Mouse (Mus musculus) testis, postnatal 14 days (tissue): ENCODE results near the gene Trim67.

ENCODE experiments used
- DNase-seq: peaks from one replicate; pipeline ENCODE4 v3.0.0; 2021; ENCODE audit warnings: low spot score

The Trim67 gene

GRCm38 (mm10) chr8:124792708-124793107 is at the start of gene Trim67:
Trim67 (plus strand) TSS chr8:124793092.
- peak; percentile 53 for DNase-seq

DNA sequence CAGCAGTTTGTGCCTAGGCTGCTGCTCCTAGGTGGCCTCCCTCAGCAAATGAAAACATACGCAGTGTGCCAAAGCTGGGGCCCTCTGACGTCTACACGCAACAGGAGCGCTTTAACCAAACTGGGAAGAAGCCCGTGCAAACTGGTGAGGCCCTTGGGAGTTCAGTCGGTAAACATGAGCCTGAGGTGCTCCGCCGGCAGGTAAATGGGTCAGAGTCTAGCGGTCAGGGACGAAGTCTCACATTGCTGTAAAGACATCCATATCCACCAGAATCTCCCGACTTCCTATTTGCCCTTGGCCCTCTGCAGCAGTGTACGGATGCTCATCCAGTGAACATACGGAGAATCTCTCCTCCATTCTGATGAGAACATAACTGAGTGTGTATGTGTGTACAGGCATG is 46.2 kb upstream of the Trim67 start:
- no peak for DNase-seq

DNA sequence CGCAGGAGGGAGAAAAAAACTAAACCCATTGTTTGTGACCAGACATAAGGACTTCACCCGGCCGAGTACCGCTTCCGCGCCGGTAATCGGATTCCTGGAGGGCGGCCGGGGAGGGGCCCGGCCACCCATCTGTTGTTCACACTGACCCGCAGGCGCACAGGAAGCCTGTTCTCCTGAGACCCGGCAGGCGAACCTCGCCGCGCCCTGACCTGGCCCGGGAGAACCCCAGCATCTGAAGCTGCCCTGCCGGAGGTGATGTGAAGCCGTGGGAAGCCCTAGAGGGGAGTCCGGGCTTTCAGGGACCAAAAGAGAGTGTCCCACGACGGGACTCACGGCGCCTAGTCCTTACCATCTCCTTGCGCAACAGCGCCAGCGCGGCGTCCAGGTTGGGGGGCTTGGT is 41.7 kb upstream of the Trim67 start:
- no peak for DNase-seq

DNA sequence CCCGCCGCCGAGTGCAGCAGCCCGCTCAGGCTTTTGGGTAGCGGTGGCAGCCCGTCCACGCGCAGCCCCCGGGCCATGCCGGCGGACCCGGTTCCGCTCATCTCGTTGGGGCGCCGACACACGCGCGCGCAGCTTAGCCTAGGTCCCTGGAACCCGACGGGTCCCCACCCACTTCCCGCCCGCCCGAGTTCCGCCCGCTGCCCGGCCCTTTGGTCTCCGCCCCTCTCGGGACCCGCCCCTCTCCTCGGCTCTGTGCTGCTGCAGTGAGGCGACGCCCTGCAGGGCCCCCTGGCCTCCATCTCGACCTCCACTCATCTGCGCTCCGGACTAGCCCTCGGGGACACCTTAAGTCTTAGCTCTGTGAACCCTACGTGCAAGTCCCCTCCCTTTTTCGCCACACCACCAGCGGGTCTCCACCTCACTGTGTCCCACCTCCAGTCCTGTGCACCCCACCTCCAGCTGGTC is 41.2 kb upstream of the Trim67 start, which contains the start of gene Fam89a:
Gene Fam89a (minus strand): TSS at position 124 of the 465 bp plus-strand sequence.
- peak; percentile 24 for DNase-seq

DNA sequence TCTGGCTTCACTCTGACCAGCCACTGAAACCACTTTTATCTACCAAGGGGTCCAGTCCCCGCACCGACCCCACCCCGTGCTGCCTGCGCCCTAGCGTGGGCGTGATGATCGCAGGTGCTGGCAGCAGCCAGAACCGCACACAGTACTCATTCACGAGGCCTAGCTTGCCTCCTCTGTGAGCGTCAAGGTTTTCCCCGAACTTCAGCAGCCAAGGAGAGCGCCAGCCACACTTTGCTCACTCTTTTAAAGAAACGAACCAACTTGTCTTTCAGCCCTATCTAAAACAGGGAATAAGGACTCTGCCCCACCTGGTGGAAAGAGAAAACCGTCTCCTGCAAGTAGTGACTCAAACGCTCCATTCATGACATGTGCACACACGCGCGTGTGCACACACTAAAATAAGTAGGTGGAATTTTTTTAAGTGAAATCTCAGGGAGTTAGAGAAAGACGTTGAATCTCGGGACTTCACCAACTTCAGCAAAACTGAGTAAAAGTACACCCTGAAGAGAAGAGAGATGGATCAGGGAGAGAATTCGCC is 40.5 kb upstream of the Trim67 start:
- DNase-seq, result no peak

DNA sequence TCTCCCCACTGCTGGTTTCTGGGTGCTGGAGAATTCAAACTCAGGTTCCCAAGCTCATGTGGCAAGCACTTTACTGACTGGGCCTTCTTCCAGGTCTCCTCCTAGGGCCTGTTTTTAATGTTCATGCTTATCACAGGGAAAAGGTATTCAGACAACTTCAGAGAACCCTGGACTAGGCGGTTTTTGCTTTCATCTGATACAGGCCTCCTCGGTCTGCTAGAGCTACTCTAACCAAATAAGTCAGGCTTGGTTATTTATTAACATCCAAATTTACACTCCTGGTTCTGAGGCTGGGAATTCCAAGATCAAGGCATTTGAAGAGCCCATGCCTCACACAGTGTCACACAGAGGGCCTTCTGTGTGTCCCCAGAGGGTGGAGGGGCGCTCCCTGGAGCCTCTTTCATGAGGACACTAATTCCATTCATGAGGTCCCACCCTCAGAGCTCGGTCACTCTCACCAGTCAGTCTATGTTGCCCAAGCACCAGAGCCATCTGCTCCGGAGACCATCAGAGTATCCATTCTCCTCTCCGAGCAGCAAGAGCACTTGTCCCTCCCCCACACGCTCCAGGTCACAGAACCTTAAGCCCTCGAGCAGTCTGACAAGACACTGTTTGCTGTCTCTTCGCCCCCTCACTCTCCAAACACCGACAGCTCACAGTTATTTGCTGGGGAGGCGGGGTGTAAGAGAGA is 38.6 kb upstream of the Trim67 start:
- DNase-seq, result no peak

DNA sequence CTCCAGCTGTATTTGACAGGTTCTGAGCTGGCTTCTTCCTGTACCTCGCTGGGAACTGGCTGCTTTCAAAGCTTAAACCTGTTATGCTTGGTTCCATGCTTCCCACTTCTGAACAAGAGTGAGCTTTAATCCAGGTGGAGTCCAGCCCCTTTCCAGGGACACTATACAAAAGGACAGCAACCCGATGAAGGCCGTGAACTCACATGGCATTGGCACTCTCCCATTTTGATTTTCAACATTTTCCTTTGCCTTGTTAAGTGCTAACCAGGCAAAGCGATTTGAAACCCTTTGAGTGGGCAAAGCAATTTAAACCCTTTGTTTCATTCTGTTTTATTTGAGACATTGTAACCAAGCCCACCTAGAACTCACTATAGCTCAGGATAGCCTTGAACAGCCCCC is 38.1 kb upstream of the Trim67 start:
- DNase-seq, result no peak

DNA sequence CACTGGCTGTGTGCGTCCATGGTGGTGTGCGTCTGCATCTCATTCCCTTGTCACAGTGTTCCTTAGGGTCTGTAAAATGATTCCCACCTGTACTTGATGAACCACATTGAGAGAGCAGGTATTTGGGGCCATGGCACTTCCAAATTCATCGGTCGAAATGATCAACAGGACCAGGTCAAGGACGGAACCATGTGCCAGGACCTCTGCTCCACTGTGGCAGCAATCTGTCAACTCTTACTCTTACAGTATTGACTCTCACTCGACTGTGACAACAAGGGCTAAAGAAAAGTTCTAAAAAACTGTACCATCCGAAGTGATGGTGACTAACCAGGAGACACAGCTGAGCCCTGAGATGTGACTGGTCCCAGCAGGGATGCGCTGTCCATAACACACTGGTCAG is 37.4 kb upstream of the Trim67 start:
- DNase-seq, result no peak

DNA sequence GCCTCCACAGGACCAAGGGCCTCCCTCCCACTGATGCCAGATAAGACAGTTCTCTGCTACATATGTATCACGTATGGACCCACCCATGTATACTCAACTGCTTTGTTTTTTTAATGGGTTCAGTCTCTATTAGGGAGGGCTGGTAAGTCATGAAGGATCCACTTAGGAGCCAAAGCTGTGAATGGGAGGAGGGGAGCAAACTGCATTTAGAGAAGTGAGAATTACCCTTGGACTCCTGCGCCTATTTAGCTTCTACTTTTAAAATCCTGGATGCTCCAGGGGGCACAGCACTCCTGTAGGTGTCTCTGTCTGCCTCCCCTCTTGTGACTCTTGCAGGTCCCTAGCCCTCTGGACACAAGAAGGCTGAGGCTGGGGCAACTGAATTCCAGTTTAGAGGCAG is 36.7 kb upstream of the Trim67 start:
- no peak for DNase-seq

DNA sequence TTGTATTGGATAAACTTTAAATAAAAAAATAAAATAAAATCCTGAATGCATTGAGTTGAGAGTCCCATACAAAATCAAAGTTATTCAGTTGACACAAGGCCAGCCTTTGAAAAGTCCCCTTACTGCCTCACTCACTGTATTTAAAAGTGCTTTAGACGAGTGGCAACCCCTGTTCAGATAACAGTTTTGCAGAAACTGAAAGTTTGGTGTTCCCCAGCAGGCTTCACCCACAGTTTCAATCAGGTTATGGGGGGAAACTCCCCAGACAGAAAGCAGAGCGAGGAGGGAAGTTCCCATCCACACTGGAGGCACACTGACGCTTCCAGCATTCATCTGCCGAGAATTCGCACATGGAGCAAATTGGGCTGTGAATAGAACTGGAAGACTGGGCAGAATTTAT is 36.3 kb upstream of the Trim67 start:
- DNase-seq, result no peak

- no peak for DNase-seq
Observed at GRCm38 (mm10) chr8:124758544-124758943, 34.3 kb upstream of the Trim67 start.

DNA sequence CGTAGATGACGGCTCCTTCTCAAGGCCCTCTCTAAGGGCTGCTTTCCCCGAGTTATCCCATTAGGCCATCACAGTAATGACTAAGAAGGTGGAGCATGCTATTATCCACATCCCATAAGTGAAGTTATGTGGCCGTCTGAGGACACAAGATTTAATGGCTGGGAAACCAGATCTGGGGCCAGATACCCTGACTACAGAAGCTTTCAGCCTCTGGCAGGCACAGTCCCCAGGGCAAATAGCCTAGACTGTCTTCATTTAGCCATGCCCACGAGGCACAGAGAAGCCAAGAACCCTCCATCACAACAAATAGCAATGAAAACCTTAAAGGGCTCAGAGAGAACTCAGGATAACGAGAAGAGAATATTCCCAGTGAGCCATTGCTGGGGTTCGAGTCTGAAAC is 29.8 kb upstream of the Trim67 start:
- DNase-seq, result no peak

DNA sequence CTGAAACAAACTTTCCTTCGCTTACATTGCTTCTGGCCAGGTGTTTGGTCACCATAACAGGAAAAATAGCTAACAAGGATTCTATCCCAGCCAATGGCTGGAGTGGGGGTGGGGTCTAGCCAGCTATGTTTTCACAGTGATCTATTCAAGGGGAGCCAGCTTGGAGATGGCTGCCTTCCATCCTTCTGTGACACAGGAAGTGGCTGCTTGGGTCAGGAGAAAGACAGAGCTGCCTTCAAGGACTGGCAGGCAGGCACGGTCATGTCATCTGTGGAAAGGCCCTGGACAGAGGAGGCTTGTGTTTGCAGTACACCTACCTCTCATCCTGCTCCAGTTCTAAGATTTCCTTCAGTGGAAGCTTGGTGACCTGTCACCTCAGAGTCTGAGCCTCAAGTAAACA is 20.5 kb upstream of the Trim67 start:
- DNase-seq, result peak; percentile 22

DNA sequence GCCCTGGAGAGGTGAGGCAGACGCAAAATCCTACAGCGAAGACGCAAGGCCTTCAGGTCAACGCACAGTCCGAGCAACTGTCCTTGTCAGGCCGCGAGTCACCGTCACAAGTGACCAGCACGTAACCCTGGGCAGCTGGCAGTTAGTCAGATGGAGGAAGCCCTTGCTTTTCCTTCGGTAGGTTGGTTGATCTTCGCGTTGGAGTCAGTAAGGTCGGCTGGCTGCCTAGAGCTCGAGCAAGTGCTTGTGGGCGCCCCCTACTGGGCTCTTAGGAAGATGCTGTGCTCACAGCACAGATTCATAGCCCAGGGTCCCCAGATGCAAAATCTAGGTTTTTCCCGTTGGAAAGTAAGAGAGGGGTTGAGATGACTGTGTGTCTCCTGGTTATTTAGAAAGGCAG is 17.2 kb upstream of the Trim67 start:
- DNase-seq, result peak; percentile 69

- no peak for DNase-seq
Observed at GRCm38 (mm10) chr8:124780236-124780635, 12.7 kb upstream of the Trim67 start.

DNA sequence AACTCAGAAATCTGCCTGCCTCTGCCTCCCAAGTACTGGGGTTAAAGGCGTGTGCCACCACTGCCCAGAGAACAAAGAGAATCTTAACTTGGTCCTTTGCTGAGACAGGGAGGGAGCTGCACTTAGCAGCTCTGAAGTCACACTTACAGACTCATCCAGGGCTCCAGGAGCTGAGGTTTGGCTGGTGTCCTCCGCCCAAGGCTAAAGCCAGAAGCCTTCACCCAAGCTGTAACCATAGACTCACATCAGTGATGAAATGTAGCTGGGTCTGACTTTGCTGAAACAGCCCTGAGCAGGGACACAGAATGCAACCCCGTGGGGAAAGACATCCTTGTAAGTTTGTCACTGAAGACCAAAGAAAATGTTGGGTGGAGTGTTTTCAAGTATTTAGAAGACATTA is 10.5 kb upstream of the Trim67 start:
- no peak for DNase-seq

- DNase-seq, result peak; percentile 59
Observed at GRCm38 (mm10) chr8:124783228-124783627, 9.7 kb upstream of the Trim67 start.

GRCm38 (mm10) chr8:124784613-124785012 is 8.3 kb upstream of the Trim67 start:
- no peak for DNase-seq

DNA sequence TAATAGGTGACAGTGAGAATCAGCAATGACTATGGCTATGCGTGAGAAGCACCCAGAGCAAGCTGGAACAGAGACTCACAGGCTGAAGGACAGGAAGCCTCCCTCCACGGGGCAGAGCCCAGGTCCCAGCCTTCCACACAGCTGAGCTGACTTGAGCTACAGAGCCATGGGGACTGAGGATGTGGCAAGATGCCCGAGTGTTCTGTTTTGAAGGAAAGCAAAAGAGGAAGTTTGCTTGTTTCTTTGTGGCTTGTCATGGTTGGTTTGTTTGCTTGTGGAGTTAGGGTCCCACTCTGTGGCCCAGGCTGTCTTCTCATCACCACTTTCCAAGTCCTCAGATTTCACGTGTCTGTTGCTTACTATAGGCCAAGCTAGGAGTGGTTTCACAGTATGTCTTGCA is 2.2 kb upstream of the Trim67 start:
- DNase-seq, result no peak

GRCm38 (mm10) chr8:124791751-124792150 is 1.1 kb upstream of the Trim67 start:
- DNase-seq, result no peak

GRCm38 (mm10) chr8:124792186-124792585 is 706 bp upstream of the Trim67 start:
- peak; percentile 66 for DNase-seq

- peak; percentile 82 for DNase-seq
Observed at GRCm38 (mm10) chr8:124793172-124793651, 320 bp downstream of the Trim67 start.

GRCm38 (mm10) chr8:124793661-124794485 is 981 bp downstream of the Trim67 start:
- DNase-seq, result no peak
